In genomic region chr16:90899498-90899897, GRCm38 (mm10) we compare ENCODE assay signal across 13 mouse cellular contexts. TPM values are rescaled to one million over a fixed set of nuclear protein-coding genes. Genes with fewer than 3 reads are reported as not detected.
DNase-seq lines count a peak whose midpoint lies in the region; ATAC-seq and TF ChIP-seq lines count a peak whose summit lies in the region.
"Had no signal": no experiment of that assay in that cellular context is flagged by ENCODE, and none has a peak within 500 bp of the region (broad histone marks: within the 10 kb centered on the region; RNA-seq: fewer than 3 reads in every experiment).

No protein-coding gene starts in this region.

- no peak overlapping the region for H3K4me3 ChIP-seq in lung, embryonic 14.5 days (ENCODE audit: low read depth, low read length)
- H3K4me3 ChIP-seq: limb, embryonic 10.5 days had no signal

- no peak overlapping the region for H3K9ac ChIP-seq in lung, embryonic 14.5 days

- H3K9me3 ChIP-seq in lung, embryonic 14.5 days (ENCODE audit: low read depth, low read length), result no peaks in the 10 kb centered on the region
- H3K9me3 ChIP-seq: limb, embryonic 10.5 days had no signal

- no peak overlapping the region for H3K4me2 ChIP-seq in lung, embryonic 14.5 days
- H3K4me2 ChIP-seq: midbrain, embryonic 11.5 days had no signal

- no peaks in the 10 kb centered on the region for H3K27me3 ChIP-seq in lung, embryonic 14.5 days (ENCODE audit: insufficient read depth, low read length)

- WGBS in lung, embryonic 14.5 days, result 19% methylated on average over 12 of the region's 12 CpGs

- TF ChIP-seq CTCF in lung, embryonic 14.5 days (IDR thresholded peaks at IDR 0.05; ENCODE audit: low read depth), result no peak

- no peak overlapping the region for H3K27ac ChIP-seq in lung, embryonic 14.5 days (ENCODE audit: low read depth)
- H3K27ac ChIP-seq: limb, embryonic 10.5 days had no signal

- no peak for ATAC-seq in lung, embryonic 14.5 days (ENCODE audit: insufficient read depth)
- no peak for ATAC-seq in erythroid progenitor cell, adult 5-6 weeks (replicated peaks; ENCODE audit: low FRiP score, poor library complexity, severe bottlenecking)

- no peaks in the 10 kb centered on the region for H3K4me1 ChIP-seq in lung, embryonic 14.5 days (ENCODE audit: insufficient read depth)
- H3K4me1 ChIP-seq: limb, embryonic 10.5 days had no signal

- no peaks in the 10 kb centered on the region for H3K36me3 ChIP-seq in lung, embryonic 14.5 days (ENCODE audit: insufficient read depth)
- H3K36me3 ChIP-seq: limb, embryonic 10.5 days had no signal

- DNase-seq in lung, embryonic 14.5 days, result peak; percentile 55
- no peak for DNase-seq in lung, adult 18-20 months
- peak; percentile 85 to 94 for DNase-seq in adrenal gland, adult (ENCODE audit: inconsistent age in 2 of 2, low spot score in 1 of 2)
- peak; percentile 90 for DNase-seq in adrenal gland, postnatal 14 days
- peak; percentile 54 to 76 for DNase-seq in kidney, postnatal 25 days
- no peak for DNase-seq in spleen, postnatal 4 days (ENCODE audit: low spot score in 2 of 2)
- DNase-seq: cerebellum, postnatal 25 days; lung, adult 2 months; right cerebral cortex, adult 18-20 months; thymus, adult 18-20 months had no signal

RNA-seq across cellular contexts. Expression of gene Cfap298, which starts 35.4 kb away (rescaled TPM):
- 42.8 and 45.2 TPM in 2 replicates for polyA plus RNA-seq in lung, embryonic 14.5 days (2014; fragmentation: Nextera tagmentation; extraction: Ambion mirVana)
- total RNA-seq in adrenal gland, postnatal 14 days (2021), result 30.2 and 30.3 TPM in 2 replicates
- total RNA-seq in erythroid progenitor cell, adult 5-6 weeks (2015; ENCODE audit: low replicate concordance), result 5.8 and 7.5 TPM in 2 replicates
- 3.6 and 8.5 TPM in 2 replicates for total RNA-seq in erythroid progenitor cell, adult 5-6 weeks (2017; ENCODE audit: low replicate concordance)

Comparison
In these comparisons a context has a peak if more than half of its experiments do, and no peak if none do; other contexts are left out.
1. DNase-seq: peak in lung, embryonic 14.5 days (single experiment), adrenal gland, adult (2 of 2), adrenal gland, postnatal 14 days (single experiment) and kidney, postnatal 25 days (2 of 2); none in lung, adult 18-20 months (0 of 2) and spleen, postnatal 4 days (0 of 2).